Mouse (Mus musculus): ENCODE results near the gene Rs1.
A peak's percentile ranks its signal among the peaks of the same experiment; 100 is the strongest.
"Not testable (repeated sequence)": the region's sequence is repeated elsewhere in the genome, so short reads cannot be mapped to it uniquely, and the experiment has no call there.

Rs1 gene

DNA sequence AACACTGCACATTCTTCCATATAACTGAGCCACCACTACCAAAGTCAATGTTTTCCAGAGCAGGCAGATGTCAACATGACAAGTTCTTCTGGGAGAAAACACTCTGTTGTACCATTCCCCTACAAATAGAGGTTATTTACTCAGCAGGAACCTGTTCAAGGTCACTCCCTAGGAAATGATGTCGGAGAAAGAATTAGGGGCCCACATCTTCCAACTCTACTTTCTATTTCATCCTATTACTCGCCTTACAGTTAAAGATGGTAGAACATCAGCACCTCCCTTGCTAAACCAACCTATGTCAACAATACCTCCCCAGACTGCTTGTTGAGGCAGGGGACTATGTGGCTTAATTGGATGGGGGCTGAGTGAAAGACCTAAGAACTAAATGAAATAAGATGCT, at the start of gene Rs1:
Gene Rs1 (plus strand): TSS at position 301 of the 400 bp plus-strand sequence.
- DNase-seq (ENCODE audit: low spot score in 2 of 2) = no peak

GRCm38 (mm10) chrX:160735650-160736049, 32.2 kb upstream of the Rs1 start, which contains the start of gene Ppef1:
Gene Ppef1, minus strand, starts transcription at chrX:160735765.
- no peak for DNase-seq (ENCODE audit: low spot score in 2 of 2)

DNA sequence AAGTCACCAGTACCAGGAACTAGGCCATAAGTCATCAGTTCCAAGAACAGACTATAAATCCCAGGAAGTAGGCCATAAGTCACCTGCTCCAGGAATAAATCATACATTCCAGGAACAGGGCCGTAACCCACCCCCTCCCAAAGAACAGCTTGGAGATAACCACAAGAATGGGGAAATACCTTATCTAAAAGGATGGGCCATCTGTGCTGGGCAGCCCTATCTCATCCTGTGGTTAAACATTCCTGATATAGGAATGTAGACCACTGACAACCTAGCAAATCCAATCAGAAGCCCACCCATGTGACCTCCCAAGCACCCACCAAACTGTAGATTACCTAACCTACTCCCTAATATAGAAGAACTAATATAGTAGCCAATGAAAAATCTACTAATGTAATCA, 22.4 kb upstream of the Rs1 start:
- DNase-seq (ENCODE audit: low spot score in 2 of 2) = no peak

- no peak for DNase-seq (ENCODE audit: low spot score in 2 of 2)
Observed at GRCm38 (mm10) chrX:160748653-160749052, 19.2 kb upstream of the Rs1 start.

GRCm38 (mm10) chrX:160750808-160751207, 17.0 kb upstream of the Rs1 start:
- no peak for DNase-seq (ENCODE audit: low spot score in 2 of 2)

GRCm38 (mm10) chrX:160765389-160766232, 2.2 kb upstream of the Rs1 start:
- DNase-seq (ENCODE audit: low spot score in 2 of 2) = peak; percentile 93 to 94

DNA sequence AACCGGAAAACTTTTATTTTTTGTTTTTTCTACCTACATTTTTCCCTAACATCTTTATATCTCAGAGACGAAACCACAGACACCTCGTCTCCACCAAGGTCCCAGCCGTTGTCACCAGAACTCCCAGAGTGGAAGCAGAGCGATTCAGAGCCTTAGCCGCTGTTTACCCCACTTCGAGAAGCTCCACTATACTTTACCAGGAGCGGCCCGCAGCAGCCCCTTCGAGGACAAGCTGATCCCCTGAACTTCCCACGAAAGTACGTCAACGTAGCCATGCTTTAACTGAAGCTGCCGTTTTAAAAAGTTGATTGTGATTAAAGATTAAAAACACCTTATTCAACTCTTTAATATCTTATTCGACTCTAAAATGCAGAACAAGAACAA, 1.6 kb upstream of the Rs1 start:
- DNase-seq (ENCODE audit: low spot score in 2 of 2) = no peak

GRCm38 (mm10) chrX:160769622-160770021, 1.8 kb downstream of the Rs1 start:
- DNase-seq (ENCODE audit: low spot score in 2 of 2) = not testable (repeated sequence)

GRCm38 (mm10) chrX:160773033-160773432, 5.2 kb downstream of the Rs1 start:
- no peak for DNase-seq (ENCODE audit: low spot score in 2 of 2)

DNA sequence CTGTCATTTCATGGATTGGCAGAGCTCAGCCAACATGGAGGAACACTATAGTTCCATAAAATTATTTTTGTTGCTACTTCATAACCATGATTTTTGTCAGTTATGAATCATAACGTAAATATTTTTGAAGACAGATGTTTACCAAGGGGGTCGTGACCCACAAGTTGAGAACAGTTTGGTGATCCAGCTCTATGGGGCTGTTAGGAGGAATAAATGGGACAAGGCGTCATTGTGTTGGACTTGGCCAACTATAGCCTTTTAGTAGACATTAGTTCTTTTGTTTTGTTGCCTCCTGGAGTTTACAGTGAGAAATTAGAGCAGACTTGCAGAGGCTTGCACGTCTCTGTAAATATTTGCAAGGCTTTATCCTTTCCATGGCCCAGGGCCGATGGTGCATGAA, 14.5 kb downstream of the Rs1 start:
- DNase-seq (ENCODE audit: low spot score in 2 of 2) = no peak

DNA sequence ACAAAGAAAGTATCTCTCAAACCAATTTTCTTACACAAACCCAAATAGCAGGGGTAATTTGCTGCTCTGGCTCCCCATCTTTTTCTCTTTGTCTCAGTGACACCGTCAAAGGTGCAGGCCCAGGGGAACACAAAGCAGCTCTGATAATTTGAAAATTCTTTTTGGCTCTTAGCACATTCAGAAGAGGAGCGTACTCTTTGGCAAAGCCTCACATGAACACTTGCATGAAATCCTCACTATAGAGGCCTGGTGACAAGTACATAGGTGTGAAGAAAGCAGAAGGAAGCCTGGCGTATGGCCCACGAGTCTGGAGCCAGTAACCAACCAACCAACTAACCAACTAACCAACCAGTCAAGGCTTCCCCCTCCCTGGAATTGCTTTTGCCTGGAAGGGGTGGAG, 27.1 kb downstream of the Rs1 start:
- DNase-seq (ENCODE audit: low spot score in 2 of 2) = no peak

DNA sequence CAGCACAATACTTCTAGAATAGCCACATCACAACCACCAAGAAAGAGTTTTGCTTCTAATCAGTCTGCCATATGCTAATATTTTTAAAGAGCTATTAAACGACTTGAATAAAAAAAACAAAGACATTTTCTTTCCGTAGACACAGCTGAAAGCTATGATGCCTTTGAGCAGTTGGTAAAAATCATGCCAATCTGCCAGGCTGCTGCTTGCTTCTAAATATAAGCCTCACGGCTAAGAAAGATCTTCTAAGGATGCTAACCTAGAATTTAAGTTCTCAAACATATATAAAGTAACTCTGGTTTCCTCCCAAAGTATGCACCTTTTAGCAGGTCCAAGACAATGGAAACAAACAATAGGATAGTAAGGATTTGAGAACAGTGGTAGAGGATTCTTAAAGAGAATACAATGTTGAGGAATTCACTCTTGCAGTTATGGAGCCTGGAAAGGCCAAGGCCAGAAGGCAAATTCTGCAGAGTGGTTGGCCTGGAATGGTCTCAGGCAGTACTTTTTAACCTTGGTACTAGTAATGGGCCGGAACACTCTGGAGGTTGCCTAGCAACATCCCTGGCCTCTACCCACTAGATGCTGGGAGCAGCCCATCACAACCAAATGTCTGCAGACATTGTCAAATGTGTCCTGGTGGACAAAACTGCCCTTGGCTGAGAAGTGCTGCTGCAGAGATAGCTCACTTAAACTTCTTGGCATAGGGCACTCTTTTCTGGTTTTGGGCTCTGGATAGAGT, 36.8 kb downstream of the Rs1 start:
- no peak for DNase-seq (ENCODE audit: low spot score in 2 of 2)

GRCm38 (mm10) chrX:160808226-160808625, 40.4 kb downstream of the Rs1 start:
- no peak for DNase-seq (ENCODE audit: low spot score in 2 of 2)
